Mouse (Mus musculus): ENCODE data around the gene Lypd6b.

- TF ChIP-seq POLR2A (IDR thresholded peaks at IDR 0.05; ENCODE audit: low read depth, low read length) (no peak), CTCF (IDR thresholded peaks at IDR 0.05; ENCODE audit: borderline replicate concordance, insufficient read depth, low read length) (no peak)
These were observed 93.0 kb downstream of the Lypd6b start for GRCm38 (mm10) chr2:49880507-49880906.
